Mouse (Mus musculus) hindbrain, postnatal 0 days (tissue): ENCODE measurements at regions not wholly inside any gene's neighbourhood (a gene's known extent, or its start where the extent isn't known, plus 50 kb on each side); places are given as distances from the start of the nearest gene placed in this dataset.

ENCODE experiments used
- ATAC-seq: fragments of 200-750 bp; cut with Nextera tagmentation; 2 replicates; pipeline ENCODE4 v1.8.0; 2017; ENCODE audit warnings: mild to moderate bottlenecking, moderate TSS enrichment, moderate library complexity
- DNase-seq: peaks from one replicate; pipeline ENCODE4 v3.0.0-alpha.2; 2015; ENCODE audit warnings: low spot score
- H3K27ac ChIP-seq: fragments of 300-500 bp; sonication (generic); 2 replicates; pipeline ENCODE4 v1.5.1; 2014; ENCODE audit warnings: mild to moderate bottlenecking
- H3K27me3 ChIP-seq: fragments of 300-500 bp; sonication (generic); 2 replicates; pipeline ENCODE4 v1.6.1; 2014; ENCODE audit warnings: low read length, mixed read lengths; ENCODE audit not compliant: insufficient read depth
- H3K36me3 ChIP-seq: fragments of 300-500 bp; sonication (generic); 2 replicates; pipeline ENCODE4 v1.6.1; 2014; ENCODE audit warnings: low read length, mixed read lengths; ENCODE audit not compliant: insufficient read depth
- H3K4me1 ChIP-seq: fragments of 300-500 bp; sonication (generic); 2 replicates; pipeline ENCODE4 v1.6.1; 2014; ENCODE audit warnings: antibody characterized with exemption, low read length, mixed read lengths; ENCODE audit not compliant: insufficient read depth
- H3K4me2 ChIP-seq: fragments of 300-500 bp; sonication (generic); 2 replicates; pipeline ENCODE4 v1.6.1; 2014; ENCODE audit warnings: low read depth, mild to moderate bottlenecking, low read length, moderate library complexity, mixed read lengths
- H3K4me3 ChIP-seq: fragments of 300-500 bp; sonication (generic); 2 replicates; pipeline ENCODE4 v1.5.1; 2014; ENCODE audit warnings: low read length
- H3K9ac ChIP-seq: fragments of 300-500 bp; sonication (generic); replicated peaks from 2 replicates; pipeline ENCODE4 v1.6.1; 2014; ENCODE audit warnings: mild to moderate bottlenecking, low read length, moderate library complexity, mixed read lengths
- H3K9me3 ChIP-seq: fragments of 300-500 bp; sonication (generic); 2 replicates; pipeline ENCODE4 v1.6.1; 2016; ENCODE audit warnings: low read length, mixed read lengths
- CTCF ChIP-seq: IDR thresholded peaks from 2 replicates; pipeline ENCODE4 v1.5.1; 2016; ENCODE audit warnings: antibody characterized with exemption, control low read depth, low read depth
- WGBS: fragments of 180-500 bp; shearing (Covaris S2); extraction: QIAGEN DNeasy Blood & Tissue Kit; methylation state at CpG from one replicate; pipeline ENCODE4 v1.1.7; 2014; 5-methylcytosine and 5-hydroxymethylcytosine counted together

DNA sequence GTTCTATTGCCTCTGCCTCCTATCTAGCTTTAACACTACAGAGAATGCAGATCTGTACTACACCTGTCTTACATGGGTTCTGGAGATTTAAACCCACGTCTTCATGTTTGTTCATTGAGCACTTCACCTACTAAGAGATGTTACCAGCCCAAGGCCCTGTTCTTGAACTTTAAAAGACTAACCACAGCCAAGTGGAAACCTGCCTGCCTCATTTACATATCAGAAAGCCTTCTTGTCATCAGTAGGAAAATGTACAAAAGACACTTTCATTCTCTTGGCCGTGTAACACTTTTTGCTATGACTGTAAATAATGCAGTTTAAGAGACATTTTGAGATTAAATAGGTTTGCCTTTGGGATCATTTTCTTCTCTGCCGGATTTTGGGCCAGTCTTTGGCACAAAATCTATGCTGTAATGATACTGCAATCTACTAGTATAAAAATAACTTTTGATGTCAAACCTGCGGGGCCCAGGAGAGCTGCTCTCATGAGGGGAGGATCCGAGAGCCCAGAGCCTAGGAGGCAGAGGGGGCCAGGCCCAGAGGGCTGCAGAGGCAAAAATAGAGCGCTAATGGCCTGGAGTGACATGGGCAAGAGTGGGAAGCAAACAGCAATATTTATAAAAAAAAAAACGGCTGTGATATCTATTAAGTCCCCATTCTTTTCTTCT is 318.4 kb upstream of the Myo3a start:
- H3K9me3 ChIP-seq = no peaks in the 10 kb centered on the region
- peak overlapping the region; percentile 53 for H3K4me2 ChIP-seq
- DNase-seq (no peak), ATAC-seq (no peak)
- no peaks in the 10 kb centered on the region for H3K36me3 ChIP-seq
- TF ChIP-seq CTCF = no peak
- 67% methylated on average over 7 of the region's 7 CpGs for WGBS
- no peak overlapping the region for H3K27ac ChIP-seq
- H3K9ac ChIP-seq = no peak overlapping the region
- no peaks in the 10 kb centered on the region for H3K27me3 ChIP-seq
- H3K4me3 ChIP-seq = peak overlapping the region; percentile 24; the same call in 1 of the 2 replicates
- H3K4me1 ChIP-seq = no peaks in the 10 kb centered on the region

- peak; percentile 93 for DNase-seq
- peak; percentile 96 for TF ChIP-seq CTCF
- no peak overlapping the region for H3K9ac ChIP-seq
- H3K27me3 ChIP-seq = no peaks in the 10 kb centered on the region
- WGBS = 8% methylated on average over 7 of the region's 7 CpGs
- no peaks in the 10 kb centered on the region for H3K4me1 ChIP-seq
- peak overlapping the region; percentile 24 for H3K4me3 ChIP-seq
- H3K36me3 ChIP-seq = no peaks in the 10 kb centered on the region
- peak overlapping the region; percentile 53 for H3K4me2 ChIP-seq
- H3K9me3 ChIP-seq = no peaks in the 10 kb centered on the region
- peak; percentile 78 for ATAC-seq
- no peak overlapping the region for H3K27ac ChIP-seq
Observed at GRCm38 (mm10) chr2:21909481-21909966, 317.8 kb upstream of the Myo3a start.

GRCm38 (mm10) chr2:21917804-21918690 is 309.3 kb upstream of the Myo3a start:
- peak; percentile 97 for DNase-seq
- ATAC-seq = peak; percentile 96
- peak overlapping the region; percentile 50 for H3K4me2 ChIP-seq
- peak overlapping the region; percentile 90 for H3K27ac ChIP-seq
- H3K9ac ChIP-seq = peak overlapping the region; percentile 48
- peak overlapping the region; percentile 23 for H3K4me3 ChIP-seq
- peaks cover 8% of the 10 kb centered on the region; the same call in 1 of the 2 replicates for H3K4me1 ChIP-seq
- TF ChIP-seq CTCF = peak; percentile 60
- no peaks in the 10 kb centered on the region for H3K36me3 ChIP-seq
- H3K9me3 ChIP-seq = no peaks in the 10 kb centered on the region
- no peaks in the 10 kb centered on the region for H3K27me3 ChIP-seq
- WGBS = 4% methylated on average over 16 of the region's 16 CpGs

DNA sequence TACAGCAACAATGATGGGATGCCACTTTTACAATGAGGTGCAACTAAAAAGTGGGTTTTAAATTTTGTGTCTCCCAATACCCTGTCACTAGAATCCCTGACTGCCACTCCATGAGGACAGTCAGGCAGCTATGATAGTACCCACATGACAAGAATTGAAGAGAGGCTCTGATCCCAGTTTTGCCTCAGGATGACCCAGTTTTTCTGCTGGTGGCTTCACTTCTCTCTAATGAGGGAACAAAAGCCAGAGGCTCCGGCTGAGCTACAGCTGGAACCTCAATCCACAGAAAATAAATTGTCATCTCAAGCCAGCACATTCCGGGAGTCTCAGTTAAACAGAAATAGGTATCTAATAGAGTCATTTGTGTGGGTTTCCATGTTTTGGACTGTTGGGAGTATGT is 308.2 kb upstream of the Myo3a start:
- ATAC-seq (no peak), DNase-seq (peak; percentile 34)
- Histone ChIP-seq H3K9ac (peak overlapping the region; percentile 48; the same call in 1 of the 2 replicates), H3K27ac (peak overlapping the region; percentile 90), H3K4me2 (no peak overlapping the region), H3K4me3 (no peak overlapping the region), H3K9me3 (no peaks in the 10 kb centered on the region), H3K27me3 (no peaks in the 10 kb centered on the region), H3K4me1 (peaks cover 8% of the 10 kb centered on the region; the same call in 1 of the 2 replicates), H3K36me3 (no peaks in the 10 kb centered on the region)
- WGBS = 30% methylated on average over 2 of the region's 2 CpGs
- no peak for TF ChIP-seq CTCF

- Histone ChIP-seq H3K27me3 (no peaks in the 10 kb centered on the region), H3K4me3 (no peak overlapping the region), H3K9ac (no peak overlapping the region), H3K9me3 (no peaks in the 10 kb centered on the region), H3K27ac (no peak overlapping the region), H3K36me3 (no peaks in the 10 kb centered on the region), H3K4me1 (no peaks in the 10 kb centered on the region), H3K4me2 (no peak overlapping the region)
- peak; percentile 59 for TF ChIP-seq CTCF
- DNase-seq (peak; percentile 75), ATAC-seq (peak; percentile 43; the same call in 1 of the 2 replicates)
- WGBS = 56% methylated on average over 1 of the region's 1 CpGs
Observed at GRCm38 (mm10) chr2:21927656-21928055, 299.6 kb upstream of the Myo3a start.

- 92% methylated on average over 3 of the region's 3 CpGs for WGBS
- Histone ChIP-seq H3K4me3 (no peak overlapping the region), H3K4me1 (no peaks in the 10 kb centered on the region), H3K9me3 (no peaks in the 10 kb centered on the region), H3K27me3 (no peaks in the 10 kb centered on the region), H3K9ac (no peak overlapping the region), H3K36me3 (no peaks in the 10 kb centered on the region), H3K4me2 (no peak overlapping the region), H3K27ac (no peak overlapping the region)
- no peak for TF ChIP-seq CTCF
- DNase-seq (no peak), ATAC-seq (no peak)
Observed at GRCm38 (mm10) chr2:21939993-21940392, 287.3 kb upstream of the Myo3a start.
